Mouse (Mus musculus): ENCODE results near the gene Gpr180. TPM values are rescaled to one million over a fixed set of nuclear protein-coding genes. Genes with fewer than 3 reads are reported as not detected.

The Gpr180 gene
- polyA plus RNA-seq, 1 experiment from 2014 or later: 47.5 TPM

GRCm38 (mm10) chr14:118212188-118212804 lies 75.3 kb downstream of the Gpr180 start:
- no peak for DNase-seq (ENCODE audit: low spot score)
- Histone ChIP-seq H3K36me3 (replicated peaks; ENCODE audit: control insufficient read depth, insufficient read depth) (no peaks in the 10 kb centered on the region), H3K4me3 (replicated peaks; ENCODE audit: low read length) (no peak overlapping the region), H3K9me3 (ENCODE audit: control insufficient read depth, low read length) (no peaks in the 10 kb centered on the region), H3K27me3 (ENCODE audit: control insufficient read depth, insufficient read depth, low read length) (peaks cover 5% of the 10 kb centered on the region), H3K4me1 (replicated peaks; ENCODE audit: control insufficient read depth, insufficient read depth, low read length) (no peaks in the 10 kb centered on the region), H3K4me2 (replicated peaks) (no peak overlapping the region), H3K9ac (no peak overlapping the region), H3K27ac (no peak overlapping the region)
- WGBS: 69% methylated on average over 15 of the region's 15 CpGs
- no peak for ATAC-seq (ENCODE audit: low FRiP score)

Other genes starting within 250 kb of the Gpr180 start
- 0.70 and 0.80 TPM in 2 replicates for gene Dct, start 84.9 kb upstream of the Gpr180 start, polyA plus RNA-seq (2014; fragmentation: Nextera tagmentation; extraction: Ambion mirVana)
- 15.8 and 18.5 TPM in 2 replicates for gene Tgds, start 4.4 kb upstream of the Gpr180 start, polyA plus RNA-seq (2014; fragmentation: Nextera tagmentation; extraction: Ambion mirVana)
- 5.9 and 9.3 TPM in 2 replicates for gene Sox21, start 99.9 kb downstream of the Gpr180 start, polyA plus RNA-seq (2014; fragmentation: Nextera tagmentation; extraction: Ambion mirVana)
- gene Gm9376, start 129.8 kb downstream of the Gpr180 start, polyA plus RNA-seq (2014; fragmentation: Nextera tagmentation; extraction: Ambion mirVana): not detected in 2 replicates

All from hindbrain, embryonic 14.5 days (tissue).